Mouse (Mus musculus): Measurements from ENCODE around the gene Aspg.
A peak's percentile ranks its signal among the peaks of the same experiment; 100 is the strongest.

Gene Aspg

DNA sequence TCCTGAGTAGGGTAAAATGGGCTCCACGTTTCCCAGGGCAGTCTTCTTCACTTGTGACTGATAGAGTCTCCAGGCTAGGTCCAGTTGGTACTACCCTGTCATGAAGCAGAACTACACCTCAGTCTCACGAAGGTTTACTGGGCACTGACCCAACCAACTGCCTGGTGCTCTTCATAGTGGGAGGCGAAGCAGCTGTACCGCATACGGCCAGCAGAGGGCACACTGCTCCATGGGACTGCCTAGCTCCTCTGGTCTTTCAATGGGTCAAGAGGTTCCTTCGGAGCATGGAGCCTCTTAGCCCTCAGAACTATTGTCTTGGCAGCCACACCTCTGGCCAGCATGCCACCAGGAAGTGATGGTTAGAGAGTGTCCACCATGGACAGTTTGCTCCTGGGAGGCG, 7.2 kb downstream of the Aspg start:
- peak; percentile 48 for DNase-seq (ENCODE audit: low spot score)

DNA sequence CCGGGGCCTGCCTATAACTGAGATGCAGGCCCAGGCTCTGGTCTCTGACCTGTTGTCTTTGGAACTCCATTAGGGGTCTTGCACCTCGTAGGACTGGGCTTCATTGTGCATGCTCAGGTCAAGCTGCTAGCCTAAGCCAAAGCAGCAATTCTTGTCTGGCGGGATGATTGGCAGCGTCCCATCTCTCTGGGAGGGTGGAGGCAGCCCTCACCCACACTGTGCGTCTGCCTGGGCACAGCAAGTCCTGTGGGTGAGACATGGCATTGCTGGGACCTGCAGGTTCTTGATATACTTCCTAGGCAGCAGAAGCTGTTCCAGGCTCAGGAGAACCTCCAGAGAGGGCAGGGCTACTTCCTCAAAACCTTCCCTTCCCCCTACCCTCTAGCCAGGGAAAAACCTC, 10.5 kb downstream of the Aspg start:
- no peak for DNase-seq (ENCODE audit: low spot score)

DNA sequence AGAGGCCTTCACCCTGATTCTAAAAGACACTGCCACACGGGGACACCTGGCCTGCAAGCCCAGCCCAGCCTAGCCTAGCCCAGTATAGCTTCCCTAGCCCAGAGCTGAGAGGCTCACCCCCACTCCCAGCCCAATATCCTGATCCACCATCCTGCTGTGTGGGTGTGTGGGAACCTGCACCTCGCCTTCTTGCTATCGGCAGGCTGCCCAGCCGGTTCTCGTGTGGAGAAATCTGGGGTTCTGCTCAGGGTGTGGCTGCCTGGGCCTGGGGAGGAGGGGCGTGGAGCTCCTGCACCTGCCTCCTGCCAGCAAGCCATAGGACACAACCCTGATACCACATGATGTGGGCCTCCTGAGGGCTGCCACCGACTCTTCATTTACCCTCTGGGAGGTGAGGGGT, 11.2 kb downstream of the Aspg start:
- no peak for DNase-seq (ENCODE audit: low spot score)

DNA sequence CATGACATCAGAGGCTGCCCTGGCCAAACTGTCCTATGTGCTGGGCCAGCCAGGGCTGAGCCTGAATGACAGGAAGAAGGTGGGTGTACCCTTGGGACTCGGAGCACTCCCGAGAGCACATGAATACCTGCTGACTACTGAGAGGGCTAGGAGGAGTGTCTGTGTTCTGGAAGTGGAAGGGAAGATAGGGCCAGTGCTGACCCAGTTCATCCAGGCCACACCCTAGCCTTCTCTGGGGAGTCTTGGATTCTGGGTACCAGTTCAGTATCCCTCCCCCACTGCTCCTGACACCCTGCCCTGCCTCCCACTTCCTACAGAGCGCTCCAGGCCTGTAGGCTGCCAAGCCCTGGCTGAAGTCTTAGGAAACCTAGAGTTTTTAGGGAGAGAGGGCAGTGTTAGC, 14.7 kb downstream of the Aspg start:
- no peak for DNase-seq (ENCODE audit: low spot score)

DNA sequence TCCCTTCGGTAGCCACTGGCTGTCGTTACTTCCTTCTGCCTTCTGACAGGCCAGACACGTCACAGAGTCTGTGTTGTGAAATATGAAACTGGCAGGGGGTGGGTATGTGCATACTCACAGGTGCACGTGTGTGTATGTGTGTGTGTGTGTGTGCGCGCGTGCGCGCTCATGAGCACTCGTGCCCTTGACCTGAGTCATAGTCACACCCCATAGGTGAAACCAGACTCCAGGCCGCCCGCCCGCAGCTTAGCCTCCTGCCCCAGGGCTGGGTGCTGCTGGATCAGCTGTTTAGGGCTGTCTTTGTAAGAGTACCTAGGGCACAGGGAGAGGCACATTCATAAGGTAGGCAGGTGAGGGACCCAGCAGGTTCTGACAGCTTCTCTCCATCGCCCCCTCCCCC, 19.4 kb downstream of the Aspg start:
- DNase-seq (ENCODE audit: low spot score) = no peak

DNA sequence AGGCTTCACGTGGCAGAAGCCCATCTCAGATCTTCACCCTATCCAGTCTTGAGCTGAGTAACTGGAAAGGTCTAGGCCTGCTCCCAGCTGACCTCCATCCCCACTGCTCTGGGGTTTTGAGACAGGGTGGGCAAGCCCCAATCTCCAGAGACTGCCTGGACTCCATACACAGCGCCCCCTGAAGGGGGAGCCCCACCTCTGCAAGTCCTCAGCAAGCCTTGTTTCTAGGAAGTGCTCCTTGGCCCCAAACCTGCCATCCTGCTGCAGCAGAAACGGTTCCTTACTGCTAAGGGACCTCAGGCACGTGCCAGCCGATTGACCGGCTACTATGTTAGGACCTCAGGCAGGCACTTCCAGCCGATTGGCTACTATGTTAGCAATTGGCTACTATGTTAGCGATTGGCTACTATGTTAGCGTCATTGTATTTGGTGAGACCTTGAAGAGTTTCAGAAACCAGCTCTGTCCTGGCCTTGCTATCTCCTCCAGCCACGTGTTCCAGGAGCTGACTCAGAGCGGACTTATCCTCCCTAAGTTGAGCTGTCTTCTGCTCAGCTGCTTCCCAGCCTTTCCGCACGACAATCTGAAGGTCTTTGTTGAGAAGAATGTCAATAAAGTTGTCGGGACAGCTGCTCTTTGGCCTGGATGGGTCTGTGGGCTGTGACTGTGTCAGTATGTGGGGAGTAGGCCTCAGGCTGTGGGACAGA, 20.6 kb downstream of the Aspg start:
- DNase-seq (ENCODE audit: low spot score) = no peak

DNA sequence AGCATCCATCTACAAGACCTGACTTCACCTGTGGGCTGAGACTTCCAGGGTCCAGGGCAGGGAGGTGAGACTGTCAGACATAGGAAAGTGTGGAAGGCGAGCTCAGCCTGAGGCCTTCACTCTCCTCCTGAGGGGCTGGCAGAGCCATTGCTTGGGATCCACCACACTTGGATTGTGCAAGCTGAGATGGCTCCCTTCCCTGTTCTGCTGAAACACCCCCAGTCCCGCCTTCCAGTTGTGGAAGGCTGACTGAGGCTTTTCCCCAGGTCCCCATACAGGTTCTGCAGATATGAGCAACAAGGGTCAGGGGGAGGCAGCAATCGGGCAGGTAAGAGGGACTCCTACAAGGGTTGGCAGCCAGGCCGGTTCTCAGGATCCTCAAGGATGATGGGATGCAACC, 22.0 kb downstream of the Aspg start:
- no peak for DNase-seq (ENCODE audit: low spot score)

DNA sequence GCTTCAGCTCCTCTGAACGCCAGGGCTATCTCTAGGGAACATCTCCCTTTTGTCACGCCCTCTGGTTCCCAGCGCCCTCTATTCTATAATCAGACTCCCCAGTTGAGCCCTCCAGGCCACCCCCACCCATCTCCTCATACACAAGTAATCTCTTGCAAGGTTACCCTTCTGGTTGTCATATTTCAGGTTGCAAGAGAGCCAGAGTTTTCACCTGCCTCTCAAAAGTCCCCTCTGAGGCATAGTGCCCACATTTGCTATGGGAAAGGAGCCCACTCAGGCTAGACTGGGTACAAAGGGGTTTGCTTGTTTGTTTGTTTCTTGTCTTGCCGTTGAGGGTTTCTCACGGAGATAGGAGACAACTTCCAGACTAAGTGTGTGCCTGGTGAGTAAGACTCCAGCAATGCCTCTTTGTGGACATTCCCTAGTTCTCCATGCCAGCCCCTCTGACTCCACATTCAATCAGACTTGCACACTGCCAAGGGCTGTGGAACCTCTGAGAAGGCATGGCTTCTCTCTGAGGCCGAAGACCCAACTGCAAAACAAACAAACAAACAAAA, 22.9 kb downstream of the Aspg start:
- DNase-seq (ENCODE audit: low spot score) = no peak

DNA sequence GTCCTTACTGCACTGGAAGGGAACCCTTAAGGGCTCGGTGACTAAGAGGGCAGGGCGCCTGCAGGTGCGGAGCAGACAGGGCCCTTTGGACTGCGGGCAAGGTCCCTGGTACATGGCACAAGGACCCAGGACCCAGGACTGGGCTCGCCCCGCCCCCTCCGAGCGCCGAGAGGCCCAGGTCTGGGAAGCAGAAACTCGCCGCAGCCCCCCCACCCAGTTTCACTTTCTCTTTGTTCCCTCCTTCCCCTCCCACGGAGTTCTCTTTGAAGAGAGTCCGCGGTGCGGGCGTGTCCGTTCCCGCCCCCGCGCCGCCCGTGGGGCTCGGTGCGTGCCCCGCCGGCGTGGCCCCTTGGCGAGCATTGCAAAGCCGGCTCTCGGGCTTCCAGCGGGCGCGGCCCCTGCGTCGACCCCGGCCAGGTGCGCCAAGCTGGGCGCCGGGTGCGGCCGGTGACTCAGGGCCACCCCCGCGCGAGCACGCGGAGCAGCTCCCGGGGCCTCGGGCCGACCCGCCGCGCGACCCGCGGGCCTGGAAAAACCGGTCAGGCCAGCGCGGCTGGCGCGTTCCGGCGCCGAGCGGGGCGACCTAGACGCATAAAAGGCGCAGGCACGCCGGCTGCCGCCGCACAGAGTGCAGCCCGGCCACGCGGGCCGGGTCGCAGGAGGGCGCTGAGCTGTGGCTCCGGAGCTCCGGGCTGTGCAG, 23.8 kb downstream of the Aspg start:
- DNase-seq (ENCODE audit: low spot score) = peak; percentile 52

DNA sequence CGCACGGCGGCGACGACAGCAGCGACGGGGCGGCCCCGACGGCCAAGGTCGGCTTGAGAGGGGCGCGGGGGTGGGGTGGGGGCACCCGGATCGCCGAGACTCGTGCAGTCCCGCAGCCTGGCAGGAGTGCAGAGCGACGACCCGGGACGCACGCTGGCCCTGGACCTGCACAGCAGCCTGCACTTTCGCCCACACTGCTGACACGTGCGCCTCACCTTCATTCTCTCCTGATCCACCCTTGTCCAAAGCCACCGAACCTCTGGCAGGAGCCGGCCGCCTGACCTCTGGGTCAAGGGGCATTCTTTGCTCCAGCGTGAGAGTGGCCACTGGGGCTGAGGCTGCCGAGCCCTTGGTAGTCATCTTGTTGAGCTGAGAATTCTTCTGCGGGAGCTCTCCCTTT, 24.5 kb downstream of the Aspg start:
- DNase-seq (ENCODE audit: low spot score) = no peak

DNA sequence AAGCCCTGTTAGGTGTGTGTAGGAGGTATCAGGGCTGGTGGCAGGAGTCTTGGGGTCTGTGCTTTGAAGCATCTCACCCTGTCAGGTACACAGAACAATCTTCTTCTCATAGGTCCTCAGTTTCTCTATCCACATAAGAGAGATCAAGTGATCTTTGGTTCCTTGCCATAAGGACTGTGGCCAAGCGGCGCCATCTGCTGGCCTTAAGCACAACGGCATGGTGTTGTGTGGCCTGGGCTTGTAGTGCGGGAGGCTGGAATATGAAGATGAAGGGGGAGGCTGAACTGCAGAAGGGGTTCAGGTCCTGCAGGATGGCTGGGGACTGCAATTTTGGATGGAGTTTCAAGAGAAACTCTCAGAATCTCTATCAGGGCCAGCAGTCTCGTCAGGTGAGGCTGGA, 33.8 kb downstream of the Aspg start:
- peak; percentile 38 for DNase-seq (ENCODE audit: low spot score)

DNA sequence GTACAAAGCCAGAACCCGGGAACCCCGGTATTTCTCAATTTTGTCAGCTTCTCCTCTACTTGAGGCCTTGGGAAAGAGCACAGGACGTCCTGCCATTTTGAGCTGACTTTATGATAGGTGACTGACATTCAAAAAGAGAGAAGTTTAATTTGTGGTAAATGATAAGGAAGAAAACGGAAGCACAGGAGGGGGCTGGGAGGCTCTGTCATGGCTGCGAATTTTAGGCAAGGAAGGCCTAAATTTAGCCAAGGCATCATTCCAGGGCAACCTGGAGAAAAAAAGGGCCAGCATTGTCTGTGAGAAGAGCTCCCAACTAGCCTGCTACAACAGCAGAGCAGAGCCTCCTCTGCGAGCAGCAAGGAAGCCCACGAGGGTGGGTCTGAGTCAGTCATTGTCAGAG, 34.3 kb downstream of the Aspg start:
- DNase-seq (ENCODE audit: low spot score) = no peak

DNA sequence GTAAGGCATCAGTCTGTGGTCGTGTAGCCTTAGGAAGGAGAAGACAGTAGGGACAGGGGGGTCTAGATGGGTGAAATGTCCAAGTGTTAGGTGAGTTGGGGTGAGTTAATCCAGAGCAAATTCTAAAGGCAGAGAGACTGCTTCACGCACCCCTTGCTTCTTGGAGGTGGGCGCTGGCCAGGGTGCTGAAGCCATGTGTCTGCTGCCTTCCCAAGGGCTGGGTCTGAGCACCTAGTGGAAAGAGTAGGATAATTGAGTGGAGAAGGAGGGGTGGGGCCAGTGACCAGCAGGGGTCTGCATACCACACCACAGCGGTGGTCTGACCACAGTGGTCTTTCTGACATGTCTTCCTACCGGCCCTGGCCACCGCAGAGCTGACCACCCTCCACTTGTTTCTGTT, 34.8 kb downstream of the Aspg start:
- no peak for DNase-seq (ENCODE audit: low spot score)

DNA sequence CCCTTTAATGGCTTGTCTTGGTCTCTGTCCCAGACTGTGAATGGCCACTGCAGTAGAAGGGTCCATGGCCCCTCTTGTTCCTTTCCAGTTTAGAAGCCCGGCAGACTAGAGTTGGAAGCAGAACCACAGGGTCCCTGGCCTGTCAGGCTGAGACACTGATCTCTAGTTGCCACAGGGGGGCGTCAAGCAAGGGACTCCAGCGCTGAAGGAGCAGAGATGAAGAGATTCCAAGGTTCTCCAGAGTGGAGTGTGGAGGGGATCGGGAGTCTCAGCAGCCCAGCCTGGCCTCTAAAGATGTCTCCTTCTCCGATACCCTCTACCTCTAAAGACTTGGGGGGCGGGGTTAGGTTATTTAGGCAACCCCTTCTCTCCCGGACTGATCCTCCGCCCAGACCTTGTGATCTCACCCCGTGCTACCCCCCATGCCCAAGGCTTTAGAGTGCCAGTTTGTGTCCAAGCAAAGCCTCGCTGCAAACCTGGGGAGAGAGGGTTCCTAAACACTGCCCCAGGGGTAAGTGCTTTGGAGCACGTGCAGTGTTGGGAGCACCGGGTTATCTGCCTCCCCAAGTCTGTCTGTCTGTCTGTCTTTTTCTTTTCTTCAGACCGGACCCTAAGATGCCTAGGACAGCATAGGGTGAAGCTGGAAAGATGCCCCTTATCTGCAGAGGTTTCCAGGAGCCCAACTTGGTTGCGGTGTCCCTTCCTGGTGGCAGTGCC, 36.8 kb downstream of the Aspg start:
- no peak for DNase-seq (ENCODE audit: low spot score)

DNA sequence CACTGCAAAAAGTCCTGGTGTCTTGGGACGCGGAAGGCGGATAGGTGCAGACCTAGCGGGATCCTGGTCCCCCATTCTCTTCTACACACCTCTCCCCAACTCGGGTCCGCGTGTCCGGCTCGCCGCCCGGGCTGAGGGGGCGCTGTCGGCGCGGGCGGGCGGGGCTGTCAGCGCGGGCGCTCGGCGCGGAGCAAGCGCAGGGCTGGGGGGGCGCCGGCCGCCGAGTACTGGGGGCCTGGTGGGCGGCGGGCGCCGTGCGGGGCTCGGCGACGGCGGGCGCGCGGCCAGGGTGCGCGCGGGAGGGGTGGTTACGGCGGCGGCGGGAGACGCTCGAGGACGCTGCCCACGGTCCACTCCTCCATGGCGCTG, 37.3 kb downstream of the Aspg start:
- no peak for DNase-seq (ENCODE audit: low spot score)

DNA sequence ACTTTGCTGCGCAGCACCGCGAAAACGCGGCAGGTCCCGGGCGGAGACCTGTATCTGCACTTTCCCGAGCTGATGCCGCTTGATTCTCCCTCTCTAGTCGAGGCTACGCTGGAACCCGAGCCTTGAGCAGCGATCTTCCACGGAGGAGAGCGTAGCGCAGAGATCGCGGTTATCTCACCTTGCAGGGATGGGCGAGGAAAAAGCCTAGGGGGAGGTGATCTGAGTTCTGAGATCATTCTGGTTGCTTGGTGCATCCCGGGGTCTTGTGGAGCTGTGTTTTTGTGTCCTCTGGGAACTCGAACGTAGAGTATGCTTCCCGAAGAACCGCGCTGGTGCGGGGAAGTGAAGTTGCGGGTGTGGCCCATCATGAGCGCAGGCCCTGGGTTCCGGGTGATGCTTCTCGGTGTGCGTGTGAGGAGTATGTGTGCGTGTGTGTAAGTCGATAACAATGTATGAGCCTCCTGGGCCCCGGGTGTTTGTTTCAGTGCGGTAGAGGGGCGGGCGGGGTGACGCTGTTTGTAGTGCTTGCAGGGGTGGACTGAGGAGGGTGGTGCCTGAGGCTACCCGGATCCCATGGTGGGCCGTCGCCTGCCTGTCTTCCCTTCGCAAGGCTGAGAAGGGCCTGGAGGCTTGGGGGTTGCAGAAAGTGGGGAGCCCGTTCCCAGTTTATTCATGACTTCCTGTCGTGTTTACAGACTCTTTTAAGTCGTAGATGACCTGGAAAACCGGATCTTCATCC, 38.1 kb downstream of the Aspg start:
- DNase-seq (ENCODE audit: low spot score) = no peak

DNA sequence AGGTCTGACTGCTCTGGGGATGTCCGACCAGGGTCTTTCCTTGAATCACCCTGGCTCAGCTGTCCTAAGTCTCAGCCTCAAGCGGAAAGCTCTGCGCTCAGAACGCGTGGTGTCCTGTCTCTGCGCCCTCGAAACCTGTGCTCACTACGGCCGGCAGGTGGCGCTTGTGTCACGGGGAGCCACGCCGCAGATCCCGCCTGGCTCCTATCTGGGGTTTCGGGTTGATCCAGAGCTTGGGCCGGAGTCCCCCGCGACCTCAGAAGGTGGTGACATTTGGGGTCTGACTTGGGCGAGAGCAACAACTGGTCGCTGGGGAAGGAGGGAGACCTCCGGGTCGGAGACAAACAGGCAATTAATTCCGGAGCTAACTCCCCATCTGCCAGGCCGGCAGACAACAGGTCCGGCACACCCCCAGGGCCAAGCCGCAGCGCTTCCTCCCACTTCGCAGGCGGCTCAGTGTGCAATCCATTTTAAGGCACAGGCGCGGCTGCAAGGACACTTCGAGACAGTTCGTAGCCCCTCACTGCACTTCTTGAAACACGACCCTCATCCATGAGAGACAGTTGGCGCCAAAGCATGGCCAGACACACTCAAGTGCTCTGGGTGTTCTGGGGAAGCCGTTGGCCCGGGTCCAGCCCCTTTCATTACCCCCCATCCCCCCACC, 38.9 kb downstream of the Aspg start:
- DNase-seq (ENCODE audit: low spot score) = peak; percentile 51

DNA sequence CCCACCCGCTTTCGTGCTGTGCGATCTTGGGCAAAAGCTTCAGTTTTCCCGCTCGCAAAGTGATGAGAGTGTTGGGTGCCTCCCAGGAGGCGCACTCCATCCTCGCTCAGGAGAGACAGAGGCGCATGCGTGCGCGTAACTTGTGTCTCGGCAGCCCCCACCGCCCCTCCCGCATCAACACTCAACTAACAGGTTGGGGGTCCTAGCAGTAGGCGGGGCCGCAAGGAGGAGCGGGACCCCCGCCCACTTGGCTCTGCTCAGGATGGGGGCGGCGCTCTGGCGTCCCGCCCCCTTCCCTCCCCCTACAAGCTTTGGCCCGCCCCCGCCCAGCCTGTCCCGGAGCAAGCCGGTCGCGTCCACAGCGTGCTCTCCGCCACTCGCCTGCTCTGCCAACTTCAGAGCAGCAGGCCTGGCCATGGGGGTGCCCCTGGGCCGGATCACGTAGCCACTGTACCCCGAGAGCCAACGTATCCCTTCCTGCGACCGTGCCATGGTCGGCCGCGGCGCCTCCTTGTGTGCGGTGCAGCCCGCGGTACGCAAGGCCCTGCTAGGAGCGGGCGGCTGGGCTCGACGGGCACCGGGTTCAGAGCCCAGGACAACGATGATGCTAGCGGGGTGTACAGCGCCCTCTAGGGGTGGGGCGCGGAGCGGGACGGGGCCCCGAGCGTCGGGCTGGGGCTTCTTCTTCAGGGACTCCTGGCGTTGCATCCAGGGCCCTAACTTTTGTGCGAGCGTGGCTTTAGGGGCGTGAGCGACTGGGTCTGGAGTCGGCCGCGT, 39.6 kb downstream of the Aspg start, which contains the start of gene Kif26a:
TSS of gene Kif26a (plus strand) at position 334 of the 777 bp plus-strand sequence.
- peak; percentile 36 for DNase-seq (ENCODE audit: low spot score)

DNA sequence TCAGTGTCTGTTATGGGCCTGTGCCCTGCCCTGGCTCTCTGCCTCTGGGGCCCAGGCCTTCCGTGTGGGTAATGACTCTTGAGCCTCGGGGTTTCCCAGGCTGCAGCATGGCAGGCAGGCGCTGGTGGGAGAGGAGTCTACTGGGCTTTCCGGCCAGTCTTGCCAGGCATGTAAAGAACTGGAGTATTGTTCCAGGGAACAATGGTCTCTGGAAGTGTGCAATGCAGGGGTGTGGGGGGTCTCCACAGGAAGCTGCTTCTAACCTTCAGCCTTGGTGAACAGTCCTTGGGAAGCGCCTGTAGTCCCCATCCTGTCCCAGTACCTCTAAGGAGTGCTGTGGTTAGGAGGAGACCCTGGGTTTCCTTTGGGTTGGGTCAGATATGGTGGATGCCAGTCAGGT, 40.9 kb downstream of the Aspg start:
- DNase-seq (ENCODE audit: low spot score) = no peak

DNA sequence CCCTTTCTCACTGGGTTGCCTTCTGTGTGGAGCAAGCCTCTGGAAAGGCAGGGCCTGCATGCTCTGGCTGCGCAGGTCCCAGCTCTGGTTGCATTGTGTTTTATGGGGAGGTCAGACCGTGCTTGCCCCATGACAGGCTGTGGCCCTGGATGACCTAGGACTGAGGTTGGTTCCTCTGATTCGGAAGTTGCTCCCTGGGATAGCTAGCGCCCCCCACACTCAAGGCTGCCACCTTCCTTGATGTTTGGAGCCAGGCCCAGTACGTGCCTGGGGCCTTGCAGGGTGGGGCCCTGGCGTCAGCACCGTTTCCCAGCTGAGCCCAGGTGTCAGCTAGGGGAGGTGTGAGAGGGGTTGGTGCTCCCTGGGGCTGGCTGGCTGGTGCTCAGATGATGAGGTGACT, 43.5 kb downstream of the Aspg start:
- no peak for DNase-seq (ENCODE audit: low spot score)

All from T-cell, adult 2 months (primary cell).